Mouse (Mus musculus) embryo, embryonic 9.5 days (tissue): ENCODE measurements around the gene Narfl.

ENCODE experiments used
- DNase-seq: peaks from one replicate; pipeline ENCODE4 v3.0.0-alpha.2; 2017; ENCODE audit errors: extremely low spot score

Gene Narfl

DNA sequence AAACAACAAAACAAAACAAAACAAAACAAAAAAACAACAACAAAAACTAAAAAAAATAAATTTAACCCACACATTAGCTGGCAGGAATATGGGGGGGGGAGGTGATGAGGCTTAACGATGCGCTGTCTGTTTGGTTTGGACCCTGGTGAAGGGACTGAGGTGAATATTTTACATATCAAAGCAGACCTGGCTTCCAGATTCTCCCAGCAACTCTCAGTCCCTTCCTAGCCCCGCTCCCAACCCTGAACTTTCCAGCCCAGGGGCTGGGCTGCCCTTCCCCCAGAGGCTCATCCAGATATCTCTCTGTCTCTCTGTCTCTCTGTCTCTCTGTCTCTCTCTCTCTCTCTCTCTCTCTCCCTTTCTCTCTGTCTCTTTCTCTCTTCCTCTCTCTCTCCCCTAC, 11.0 kb upstream of the Narfl start:
- DNase-seq = no peak

DNA sequence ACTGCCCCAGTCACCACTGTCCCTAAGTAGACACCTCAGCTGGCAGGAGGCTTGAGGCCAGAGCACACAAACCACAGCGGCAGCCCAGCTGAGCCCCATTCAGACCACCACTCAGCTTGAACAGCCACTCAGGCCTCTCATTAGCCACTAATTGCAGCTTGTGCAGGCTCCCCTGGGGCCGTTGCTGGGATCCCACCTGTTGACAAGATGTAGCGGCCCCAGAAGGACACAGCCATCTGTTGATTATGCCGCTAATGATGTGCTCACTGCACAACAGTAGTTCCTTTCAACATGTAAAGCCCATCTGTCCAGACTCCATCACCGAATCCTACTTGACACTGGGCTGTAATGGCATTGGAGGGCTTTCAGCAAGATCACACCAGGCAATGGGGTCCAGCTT, 7.7 kb upstream of the Narfl start:
- no peak for DNase-seq

DNA sequence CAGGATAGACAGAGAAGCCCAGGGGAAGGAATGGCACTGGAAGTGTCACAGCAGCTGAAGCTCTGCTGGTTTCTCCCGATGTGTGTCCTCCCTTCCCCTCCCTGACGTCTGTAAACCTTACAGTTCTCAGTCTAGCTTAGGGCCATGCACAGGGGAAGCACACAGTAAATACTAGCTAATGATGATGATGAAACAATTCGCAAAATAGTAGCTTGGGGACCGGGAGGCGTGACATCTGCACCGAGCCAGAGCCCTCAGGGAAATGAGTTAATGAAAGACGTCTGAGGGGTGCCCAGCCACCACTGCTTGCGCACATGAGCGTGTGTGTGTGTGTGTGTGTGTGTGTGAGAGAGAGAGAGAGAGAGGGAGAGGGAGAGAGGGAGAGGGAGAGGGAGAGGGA, 4.2 kb upstream of the Narfl start:
- no peak for DNase-seq

DNA sequence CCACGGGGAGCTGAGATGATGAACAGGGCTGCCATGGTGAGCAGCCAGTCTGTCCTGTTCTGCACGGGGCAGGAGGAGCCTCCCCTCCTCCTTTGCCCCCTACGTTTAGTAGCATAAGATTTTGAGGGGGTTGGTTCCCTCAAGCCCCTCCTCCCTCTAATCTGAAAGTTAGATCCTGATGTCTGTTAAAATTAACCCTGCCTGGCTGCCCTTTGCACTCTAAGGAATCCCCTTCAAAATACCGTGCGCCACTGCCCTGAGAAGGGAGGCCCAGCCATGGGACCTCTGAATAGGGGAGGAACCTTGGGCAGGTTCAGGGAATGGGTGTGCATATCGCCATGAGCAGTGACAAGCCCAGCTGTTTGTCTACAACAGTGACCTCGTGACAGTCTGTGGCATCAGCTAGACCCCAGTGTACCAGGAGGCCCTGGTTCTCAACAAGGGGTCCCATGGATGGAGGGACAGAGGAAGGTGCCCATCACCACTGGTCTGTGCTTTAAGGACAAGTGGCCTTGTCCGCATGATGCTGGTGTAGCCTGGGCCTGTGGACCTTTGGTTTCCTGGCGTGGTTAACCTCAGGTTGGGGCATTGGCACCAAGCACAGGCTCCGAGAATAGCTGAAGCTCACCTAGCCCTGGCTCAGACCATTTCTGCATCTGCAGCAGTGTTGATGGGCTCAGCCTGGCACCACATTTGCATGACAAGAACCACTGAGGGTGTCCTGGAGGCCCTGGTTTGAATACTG, 1.9 kb downstream of the Narfl start:
- no peak for DNase-seq

DNA sequence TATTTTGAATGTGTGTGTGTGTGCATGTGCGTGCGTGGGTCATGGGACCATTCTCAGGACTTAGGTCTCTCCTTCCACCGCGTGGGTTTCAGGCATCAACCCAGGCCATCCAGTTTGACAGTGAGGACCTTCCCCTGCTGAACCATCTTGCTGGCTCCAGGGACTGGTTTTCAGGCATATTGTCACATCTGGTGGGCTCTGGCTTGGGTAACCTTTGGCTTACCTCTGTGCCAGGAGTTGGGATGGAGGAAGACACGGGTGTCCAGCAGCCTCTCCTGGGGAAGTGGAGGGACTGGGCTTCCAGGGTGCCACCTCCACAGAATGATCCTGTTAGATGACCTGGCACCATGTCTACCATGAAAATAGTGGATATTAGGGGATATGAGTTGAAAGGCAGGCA, 4.4 kb downstream of the Narfl start:
- no peak for DNase-seq

DNA sequence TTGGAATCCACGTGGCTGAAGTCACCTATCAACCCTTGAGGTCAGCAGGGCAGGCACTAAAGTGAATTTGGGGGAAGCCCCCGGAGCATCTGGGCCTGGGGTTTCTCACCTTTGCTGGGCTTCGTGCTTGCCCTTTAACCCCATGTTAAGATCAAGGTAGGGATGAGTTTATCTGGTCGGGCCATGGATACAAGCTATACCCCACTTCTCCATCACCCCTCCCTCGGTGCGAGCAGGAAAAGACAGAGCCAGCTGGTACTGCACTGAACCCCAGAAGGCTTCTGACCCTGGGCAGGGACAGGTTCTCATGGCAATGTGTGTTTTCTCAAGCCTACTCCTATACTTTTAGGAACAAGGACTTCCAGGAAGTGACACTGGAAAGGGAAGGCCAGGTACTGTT, 7.8 kb downstream of the Narfl start:
- DNase-seq = no peak

DNA sequence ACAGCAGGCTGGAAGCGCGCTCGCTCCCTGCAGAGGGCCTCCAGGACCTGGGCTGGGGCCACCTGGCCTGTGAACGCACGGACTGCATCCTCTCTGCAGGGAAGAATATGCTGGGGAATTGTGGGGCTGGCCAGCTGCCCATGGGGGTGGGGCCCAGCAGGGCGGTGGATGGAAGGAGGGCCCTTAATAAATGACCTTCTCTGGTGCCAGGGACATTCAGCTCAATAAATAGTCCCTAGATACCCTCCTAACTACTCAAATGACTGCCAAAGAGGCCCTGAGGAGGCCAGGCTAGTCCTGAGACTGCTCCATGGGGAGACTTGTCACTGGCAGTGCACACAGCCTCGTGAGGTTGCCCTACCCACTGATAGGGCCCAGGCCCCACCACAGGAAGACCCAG, 9.5 kb downstream of the Narfl start:
- no peak for DNase-seq

DNA sequence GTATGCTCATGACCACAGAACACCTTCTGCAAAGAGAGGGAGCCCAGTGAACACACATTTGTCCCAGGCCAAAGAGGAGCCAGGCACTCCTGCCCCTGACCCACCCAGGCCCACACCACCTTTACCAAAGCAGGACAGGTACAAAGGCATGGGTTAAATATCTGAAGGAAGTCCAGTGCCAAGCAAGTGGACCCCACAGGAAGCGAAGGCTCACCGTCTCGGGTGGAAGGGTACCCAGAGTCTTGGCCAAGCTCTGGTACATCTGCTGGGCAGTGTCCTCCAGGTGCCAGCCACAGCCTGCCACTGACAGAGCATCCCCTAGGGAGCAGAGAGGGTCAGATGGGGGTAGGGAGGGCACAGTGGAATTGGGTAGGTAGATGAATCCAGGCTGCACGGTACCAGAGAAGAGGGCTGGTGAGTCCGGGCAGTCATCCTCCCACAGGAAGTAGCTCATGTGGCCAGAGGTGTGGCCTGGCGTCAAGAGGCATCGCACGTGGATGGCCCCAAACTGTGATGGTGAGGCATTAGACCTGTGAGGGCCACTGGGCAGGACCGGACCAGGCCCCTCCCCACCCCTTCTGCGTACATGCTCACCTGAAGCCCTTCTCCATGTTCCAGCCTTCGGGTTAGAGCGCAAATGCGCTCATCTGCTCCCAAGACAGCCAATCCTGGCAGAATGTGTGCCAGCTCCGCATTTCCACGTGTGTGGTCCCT, 10.4 kb downstream of the Narfl start:
- DNase-seq = no peak

DNA sequence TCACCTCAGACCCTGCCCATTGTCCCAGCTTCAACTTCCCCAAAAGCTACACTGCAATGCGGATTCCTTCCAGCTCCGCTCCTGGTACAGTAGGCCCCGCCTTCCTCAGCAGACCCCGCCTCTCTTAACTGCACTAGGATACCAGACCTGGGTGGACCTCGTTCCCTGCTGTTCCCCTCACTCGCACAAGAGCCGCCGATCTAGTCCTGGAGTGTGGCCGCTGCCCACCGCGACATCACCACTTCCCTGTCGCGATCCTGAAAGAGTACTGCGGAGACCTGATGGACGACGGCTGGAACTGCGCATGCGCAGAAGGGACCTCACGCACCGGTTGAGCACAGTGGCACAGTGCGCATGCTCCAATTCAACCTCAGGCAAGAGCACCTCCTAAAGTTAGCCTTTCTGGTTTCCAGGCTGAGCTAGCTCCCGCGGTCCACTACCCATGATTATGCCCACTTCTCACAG, 11.7 kb downstream of the Narfl start, which contains the start of gene Haghl:
Gene Haghl (minus strand): TSS at position 393 of the 465 bp plus-strand sequence.
- peak; percentile 97 for DNase-seq

DNA sequence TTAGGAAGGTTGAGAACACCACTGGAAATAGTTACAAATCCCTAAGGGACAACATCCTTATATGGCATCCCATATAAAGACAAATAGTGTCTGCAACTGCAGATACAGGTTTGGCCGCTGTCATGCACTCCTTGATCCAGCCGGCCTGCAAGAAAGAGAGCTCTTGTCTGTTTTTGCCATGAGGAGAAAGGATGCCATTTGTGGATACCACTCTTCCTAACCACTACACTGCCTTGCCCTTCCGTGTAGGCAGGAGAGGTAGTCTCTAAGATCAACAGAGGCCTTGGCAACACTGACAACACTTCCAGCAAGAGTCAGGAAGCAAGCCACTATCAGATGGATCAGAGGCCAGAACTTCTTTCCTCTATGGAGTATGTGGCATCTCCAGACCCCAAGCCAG, 12.7 kb downstream of the Narfl start, which contains the start of gene Ccdc78:
Gene Ccdc78 (plus strand): TSS at position 301 of the 400 bp plus-strand sequence.
- DNase-seq = no peak

DNA sequence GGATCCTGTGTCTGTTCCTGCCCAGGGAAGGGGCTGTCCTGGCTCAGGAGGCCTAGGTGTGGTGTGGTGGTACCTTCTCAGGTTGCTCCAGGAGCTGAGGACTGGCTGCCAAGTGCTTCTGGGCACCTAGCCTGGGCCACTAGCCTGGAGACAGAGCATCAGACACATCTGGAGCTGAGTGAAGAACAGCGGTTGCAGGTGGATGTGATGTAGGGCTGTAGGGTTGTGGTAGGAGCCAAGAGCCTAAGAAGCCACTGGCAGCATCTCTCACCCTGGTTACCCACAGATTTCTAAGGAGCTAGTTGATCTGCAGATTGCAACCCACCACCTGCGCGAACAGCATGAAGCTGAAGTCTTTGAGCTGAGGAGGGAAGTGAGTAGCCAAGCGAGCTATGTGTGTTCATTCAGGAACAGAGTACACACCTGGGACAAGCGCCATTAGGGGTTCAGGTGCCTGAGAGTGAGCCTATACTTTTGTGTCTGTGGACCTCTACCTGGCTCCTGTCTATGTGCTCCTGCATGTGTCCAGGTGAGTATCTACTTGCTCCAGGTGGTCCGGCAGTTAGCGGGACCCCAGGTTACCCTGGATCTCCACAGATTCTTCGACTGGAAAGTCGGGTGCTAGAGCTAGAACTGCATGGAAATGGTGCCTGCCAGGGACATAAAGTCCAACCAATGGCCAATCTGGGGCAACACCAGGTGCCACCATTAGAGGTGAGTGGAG, 13.4 kb downstream of the Narfl start:
- no peak for DNase-seq

DNA sequence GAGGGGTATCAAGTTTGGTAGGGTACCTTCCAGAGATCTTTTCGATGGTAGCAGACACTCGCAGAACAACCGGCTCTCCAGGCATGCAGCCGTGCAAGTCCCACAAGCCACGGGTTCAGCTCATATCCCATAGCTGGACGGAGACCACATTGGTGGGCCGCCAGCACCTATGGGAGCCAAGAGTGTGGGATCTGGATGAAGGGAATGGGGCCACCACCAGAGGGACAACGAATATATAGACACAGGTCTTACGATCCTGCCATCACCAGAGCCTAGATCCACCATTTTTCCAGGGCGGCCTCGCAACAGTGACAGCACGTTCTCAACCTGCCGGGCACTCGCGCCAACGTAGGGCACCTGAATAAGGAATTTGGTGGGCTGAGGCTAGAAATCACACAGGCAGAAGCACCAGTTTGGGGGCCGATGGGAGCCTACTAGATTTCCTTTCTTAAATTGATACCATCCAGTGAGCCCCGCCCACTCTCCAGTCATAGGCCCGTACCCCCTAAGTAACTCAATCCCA, 17.8 kb downstream of the Narfl start:
- no peak for DNase-seq

DNA sequence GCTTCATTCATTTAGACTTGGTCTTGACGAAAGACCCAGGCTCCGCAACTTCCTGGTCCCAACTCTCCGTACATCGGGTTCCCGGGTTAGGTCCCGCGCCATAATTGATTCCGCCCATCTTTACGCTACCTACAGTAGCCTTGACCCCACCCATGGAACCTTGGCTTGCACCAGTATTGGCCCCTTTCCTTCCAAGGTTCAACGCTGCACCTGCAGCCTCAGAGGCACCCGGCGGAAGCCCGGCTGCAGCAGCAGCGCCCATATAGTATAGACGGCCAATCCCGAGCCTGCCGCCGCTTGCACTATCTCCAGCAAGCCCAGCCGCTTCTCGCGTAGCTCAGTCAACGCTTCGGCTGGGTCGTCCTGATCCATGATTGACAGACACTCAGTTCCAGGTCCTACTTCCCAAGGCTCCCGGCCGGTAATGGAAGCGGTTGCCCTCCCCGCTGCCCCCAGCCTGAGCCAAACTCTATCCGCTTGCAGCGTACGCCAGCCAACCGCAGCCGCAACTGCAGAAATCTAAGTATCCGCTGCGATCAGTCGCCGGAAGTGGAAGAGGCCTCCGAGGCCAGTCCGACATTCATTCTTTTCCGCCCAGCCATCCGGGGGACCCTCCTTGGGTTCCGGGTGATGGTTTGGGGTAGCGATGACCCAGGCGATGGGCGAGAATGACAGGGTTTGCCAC, 18.4 kb downstream of the Narfl start:
- DNase-seq = peak; percentile 90

DNA sequence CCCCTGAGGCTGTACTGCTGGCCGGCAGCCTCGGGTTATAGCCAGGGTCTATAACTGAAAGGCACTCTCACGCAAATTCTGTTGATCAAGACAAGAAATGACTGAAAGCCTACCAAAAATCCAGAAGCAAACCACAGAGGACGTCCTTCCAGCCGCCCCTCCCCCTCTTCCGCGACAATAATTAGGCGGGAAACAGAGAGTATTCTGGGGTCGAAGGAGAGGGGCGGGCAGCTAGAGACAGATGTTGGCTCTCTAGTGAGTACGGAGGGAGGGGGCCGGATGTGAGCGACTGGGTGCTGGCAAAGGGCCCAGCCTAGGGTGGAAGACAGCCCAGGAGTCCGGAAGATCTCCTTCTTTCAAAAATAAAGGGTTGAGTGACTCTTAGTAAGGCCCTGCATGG, 19.0 kb downstream of the Narfl start, which contains the start of gene Fam173a:
Gene Fam173a (minus strand): TSS at position 287 of the 400 bp plus-strand sequence.
- peak; percentile 77 for DNase-seq

DNA sequence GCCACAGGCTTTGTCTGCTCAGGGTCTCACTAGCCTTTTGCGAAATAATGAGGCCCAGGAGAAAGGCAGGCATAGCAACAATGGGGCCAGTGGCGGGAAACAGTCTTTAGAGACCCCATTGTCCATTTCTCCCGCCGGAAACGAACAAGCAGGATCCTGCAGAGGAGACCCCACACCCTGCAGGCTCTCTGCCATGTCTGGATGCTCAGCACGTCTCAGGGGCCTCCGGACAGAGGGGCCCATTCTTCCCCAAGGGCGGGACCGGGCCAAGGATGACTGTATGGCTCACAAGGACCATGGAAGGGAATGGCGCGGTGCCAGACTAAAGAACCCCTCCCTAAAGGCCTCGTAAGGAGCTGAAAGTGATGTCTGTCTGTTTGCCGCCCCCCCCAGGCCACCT, 20.6 kb downstream of the Narfl start:
- peak; percentile 39 for DNase-seq

DNA sequence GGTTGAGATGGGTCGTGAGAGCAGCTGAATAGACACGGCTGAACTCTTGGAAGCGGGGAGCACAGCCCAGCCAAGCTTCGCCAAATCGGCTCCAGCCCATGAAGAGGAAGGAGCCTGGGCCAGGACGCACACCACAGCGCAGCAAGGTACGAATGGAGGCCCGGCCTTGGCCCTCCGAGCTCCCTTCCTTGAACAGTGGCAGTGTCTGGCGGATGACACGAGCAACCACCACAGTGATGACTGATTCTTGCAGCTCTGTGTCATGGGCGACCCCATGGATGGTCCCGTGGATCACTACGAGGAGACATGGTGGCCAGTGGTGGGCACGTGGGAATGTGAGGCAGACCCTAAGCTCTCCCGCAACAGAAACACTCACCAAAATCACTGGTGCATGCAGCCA, 21.4 kb downstream of the Narfl start:
- no peak for DNase-seq

DNA sequence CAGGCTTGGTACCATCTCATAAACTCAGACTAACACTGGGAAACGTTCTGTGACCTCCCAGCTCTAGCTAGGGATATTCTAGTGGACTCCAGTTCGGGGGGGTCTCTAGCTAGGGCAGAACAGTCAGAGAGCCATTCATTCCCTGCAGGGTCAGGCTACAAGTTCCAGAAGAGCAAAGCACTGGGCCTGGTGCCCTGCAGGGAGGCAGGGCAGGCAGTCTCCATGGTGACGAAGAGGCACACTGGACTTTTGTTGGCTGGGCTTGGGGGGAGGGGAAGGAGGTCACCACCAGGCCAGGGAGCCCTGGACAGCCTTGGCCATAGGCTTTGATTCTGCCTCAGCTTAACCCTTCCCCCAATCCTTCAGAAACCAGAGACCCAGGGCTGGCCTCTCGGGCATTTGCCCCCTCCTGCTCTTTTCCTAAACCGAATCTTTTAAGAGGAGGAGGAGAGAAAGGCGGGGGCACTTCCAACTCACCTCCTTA, 22.1 kb downstream of the Narfl start, which contains the start of gene AC134908.4:
Gene AC134908.4 (minus strand): TSS at position 51 of the 484 bp plus-strand sequence.
- DNase-seq = peak; percentile 95

DNA sequence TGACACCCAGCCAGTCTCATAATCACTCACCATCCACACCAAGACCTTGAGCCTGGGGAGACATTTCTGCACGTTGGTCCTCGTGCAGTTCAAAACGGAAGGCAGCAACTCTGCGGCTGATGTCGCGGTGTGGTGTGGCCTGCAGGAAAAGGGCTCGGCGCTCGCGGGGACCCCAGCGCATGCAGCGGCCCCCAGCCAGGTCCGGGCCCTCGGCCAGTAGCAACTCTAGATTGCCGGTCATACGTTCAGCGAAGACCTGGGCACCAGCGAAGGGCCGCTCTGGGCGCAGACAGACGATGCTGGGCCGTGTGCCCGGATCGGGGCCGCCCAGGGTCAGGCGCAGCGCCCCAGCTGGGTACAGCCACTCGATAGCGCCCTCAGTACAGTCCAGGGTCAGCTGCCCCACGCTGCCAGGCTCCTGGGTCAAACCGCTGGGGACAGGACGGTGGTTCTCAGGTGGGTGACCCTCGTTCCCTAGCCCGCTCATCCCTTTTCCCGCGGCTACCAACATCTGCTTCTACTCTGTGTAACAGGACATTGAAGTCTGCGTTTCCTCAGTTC, 22.7 kb downstream of the Narfl start:
- DNase-seq = no peak

DNA sequence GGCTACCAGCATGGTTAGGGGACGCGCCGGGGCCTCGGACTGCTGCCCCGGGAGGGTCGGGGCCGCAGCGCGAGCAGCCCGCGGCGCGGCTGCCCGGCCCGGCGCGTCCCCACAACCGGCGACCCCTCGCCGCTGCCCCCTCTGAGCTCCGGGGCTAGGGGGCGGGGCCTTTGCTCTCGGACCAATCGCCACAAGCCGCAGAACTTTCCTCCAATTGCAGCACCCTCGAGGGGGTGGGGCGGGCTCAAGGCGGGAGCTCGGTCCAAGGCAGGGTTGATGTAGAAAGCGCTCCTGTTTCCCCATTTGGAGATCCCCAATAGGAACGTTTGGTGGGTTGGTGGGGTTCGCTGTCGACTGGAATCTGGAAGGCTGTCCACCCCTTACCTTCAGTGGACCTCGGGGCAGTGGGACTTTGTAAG, 23.4 kb downstream of the Narfl start, which contains the start of gene Metrn:
Gene Metrn (minus strand): TSS at position 186 of the 419 bp plus-strand sequence.
- peak; percentile 94 for DNase-seq

DNA sequence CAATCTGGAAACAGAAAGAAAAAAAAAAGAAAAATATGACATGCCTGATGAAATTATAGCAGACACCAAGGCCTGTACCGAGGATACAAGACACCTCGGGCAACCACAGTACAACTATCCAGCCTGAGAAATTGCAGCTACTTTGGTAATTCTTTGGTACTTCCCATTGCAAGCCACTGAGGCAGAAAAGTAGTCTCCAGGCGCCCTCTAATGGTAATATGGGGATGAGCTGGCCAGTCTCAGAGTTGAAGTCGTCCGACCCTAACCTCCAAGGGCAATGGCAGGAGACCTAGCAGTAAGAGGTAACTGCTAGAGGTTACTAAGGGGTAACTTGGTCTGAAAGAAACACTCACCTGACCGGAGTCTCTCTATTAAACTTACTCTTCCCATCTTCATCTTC, 27.5 kb downstream of the Narfl start:
- peak; percentile 74 for DNase-seq
